9 mouse cellular contexts compared by ENCODE assay signal in genomic region chr12:38777316-38777715, GRCm38 (mm10). TPM values are rescaled to one million over a fixed set of nuclear protein-coding genes. Genes with fewer than 3 reads are reported as not detected.
DNase-seq lines count a peak whose midpoint lies in the region; ATAC-seq and TF ChIP-seq lines count a peak whose summit lies in the region.
"Had no signal": no experiment of that assay in that cellular context is flagged by ENCODE, and none has a peak within 500 bp of the region (broad histone marks: within the 10 kb centered on the region; RNA-seq: fewer than 3 reads in every experiment).

No protein-coding gene starts in this region.

- no peak for TF ChIP-seq CTCF in E14TG2a.4 (conservative IDR thresholded peaks at IDR 0.05; ENCODE audit: low read length)

- H3K4me3 ChIP-seq in hindbrain, embryonic 12.5 days = no peak overlapping the region
- H3K4me3 ChIP-seq in hindbrain, embryonic 13.5 days = no peak overlapping the region
- peak overlapping the region; percentile 69; the same call in 1 of the 2 replicates for H3K4me3 ChIP-seq in E14TG2a.4 (replicated peaks; ENCODE audit: low read length)
- H3K4me3 ChIP-seq in lung, embryonic 16.5 days (ENCODE audit: low read length) = no peak overlapping the region

- DNase-seq in adrenal gland, postnatal 25 days = peak; percentile 11
- no peak for DNase-seq in urinary bladder, postnatal 10 days (ENCODE audit: low spot score)
- DNase-seq in yolk sac, embryonic 10.5 days (ENCODE audit: low spot score) = no peak
- DNase-seq: liver, embryonic 13.5 days had no signal

- WGBS in hindbrain, embryonic 12.5 days = 79% methylated on average over 7 of the region's 7 CpGs
- WGBS in hindbrain, embryonic 13.5 days = 80% methylated on average over 7 of the region's 7 CpGs
- 58% methylated on average over 7 of the region's 7 CpGs for WGBS in lung, embryonic 16.5 days

- no peak overlapping the region for H3K9ac ChIP-seq in hindbrain, embryonic 12.5 days
- H3K9ac ChIP-seq in hindbrain, embryonic 13.5 days = no peak overlapping the region
- H3K9ac ChIP-seq in lung, embryonic 16.5 days (ENCODE audit: low read length) = no peak overlapping the region
- H3K9ac ChIP-seq: liver, embryonic 13.5 days had no signal

- H3K4me2 ChIP-seq in hindbrain, embryonic 12.5 days (replicated peaks) = peak overlapping the region; percentile 95; the same call in 1 of the 2 replicates
- H3K4me2 ChIP-seq in hindbrain, embryonic 13.5 days = no peak overlapping the region
- H3K4me2 ChIP-seq in lung, embryonic 16.5 days (ENCODE audit: low read depth, low read length) = peak overlapping the region; percentile 76; the same call in 1 of the 2 replicates

- ATAC-seq in hindbrain, embryonic 12.5 days (ENCODE audit: low FRiP score) = no peak
- ATAC-seq in hindbrain, embryonic 13.5 days (ENCODE audit: low FRiP score) = no peak
- ATAC-seq in lung, embryonic 16.5 days (ENCODE audit: low read depth) = peak; percentile 15; the same call in 1 of the 2 replicates
- ATAC-seq in erythroid progenitor cell, adult 5-6 weeks (replicated peaks; ENCODE audit: low FRiP score, poor library complexity, severe bottlenecking) = no peak

- H3K4me1 ChIP-seq in hindbrain, embryonic 12.5 days = no peaks in the 10 kb centered on the region
- peaks cover 16% of the 10 kb centered on the region for H3K4me1 ChIP-seq in hindbrain, embryonic 13.5 days (replicated peaks)
- H3K4me1 ChIP-seq in E14TG2a.4 (replicated peaks; ENCODE audit: low read depth, low read length) = peaks cover 28% of the 10 kb centered on the region
- no peaks in the 10 kb centered on the region; the same call in 1 of the 2 replicates for H3K4me1 ChIP-seq in lung, embryonic 16.5 days (replicated peaks; ENCODE audit: control insufficient read depth, insufficient read depth, low read length)

- H3K27me3 ChIP-seq in hindbrain, embryonic 12.5 days = no peaks in the 10 kb centered on the region
- H3K27me3 ChIP-seq in hindbrain, embryonic 13.5 days = 0 out of 2 replicates have a peak, but pooled peaks cover 2% of the 10 kb centered on the region
- no peaks in the 10 kb centered on the region for H3K27me3 ChIP-seq in E14TG2a.4 (ENCODE audit: insufficient read depth, low read length)
- H3K27me3 ChIP-seq in lung, embryonic 16.5 days (ENCODE audit: control insufficient read depth, insufficient read depth, low read depth, low read length) = no peaks in the 10 kb centered on the region
- H3K27me3 ChIP-seq: liver, embryonic 13.5 days had no signal

- no peaks in the 10 kb centered on the region for H3K9me3 ChIP-seq in hindbrain, embryonic 12.5 days (replicated peaks)
- no peaks in the 10 kb centered on the region for H3K9me3 ChIP-seq in hindbrain, embryonic 13.5 days
- no peaks in the 10 kb centered on the region for H3K9me3 ChIP-seq in E14TG2a.4 (ENCODE audit: low read length)
- H3K9me3 ChIP-seq in lung, embryonic 16.5 days (ENCODE audit: control insufficient read depth, low read length) = no peaks in the 10 kb centered on the region
- H3K9me3 ChIP-seq: liver, embryonic 13.5 days had no signal

- H3K36me3 ChIP-seq in hindbrain, embryonic 12.5 days = no peaks in the 10 kb centered on the region
- H3K36me3 ChIP-seq in hindbrain, embryonic 13.5 days = no peaks in the 10 kb centered on the region
- H3K36me3 ChIP-seq in E14TG2a.4 (ENCODE audit: insufficient read depth, low read length) = no peaks in the 10 kb centered on the region
- H3K36me3 ChIP-seq in lung, embryonic 16.5 days (ENCODE audit: control insufficient read depth, insufficient read depth, low read length) = no peaks in the 10 kb centered on the region
- H3K36me3 ChIP-seq: liver, embryonic 13.5 days had no signal

- H3K27ac ChIP-seq in hindbrain, embryonic 12.5 days = no peak overlapping the region
- no peak overlapping the region for H3K27ac ChIP-seq in hindbrain, embryonic 13.5 days
- peak overlapping the region; percentile 96 for H3K27ac ChIP-seq in lung, embryonic 16.5 days (ENCODE audit: low read length)
- H3K27ac ChIP-seq: liver, embryonic 13.5 days had no signal

RNA-seq across cellular contexts. Expression of gene Etv1, which starts 1.9 kb away (rescaled TPM):
- 21.2 and 21.9 TPM in 2 replicates for polyA plus RNA-seq in hindbrain, embryonic 12.5 days (2016; fragmentation: Nextera tagmentation; extraction: Ambion mirVana)
- polyA plus RNA-seq in hindbrain, embryonic 13.5 days (2015; fragmentation: Nextera tagmentation; extraction: Ambion mirVana) = 20.3 and 28.8 TPM in 2 replicates
- 65.7 and 86.7 TPM in 2 replicates for total RNA-seq in adrenal gland, postnatal 25 days (2021)
- polyA plus RNA-seq in lung, embryonic 16.5 days (2015; fragmentation: Nextera tagmentation; extraction: Ambion mirVana) = 43.6 and 49.2 TPM in 2 replicates
- 0.42 TPM in 1 of 2 replicates, not detected in the other for total RNA-seq in erythroid progenitor cell, adult 5-6 weeks (2015; ENCODE audit: low replicate concordance)
- total RNA-seq in erythroid progenitor cell, adult 5-6 weeks (2017; ENCODE audit: low replicate concordance) = 0.51 and 1.6 TPM in 2 replicates
